Mouse (Mus musculus) kidney, embryonic 14.5 days (tissue): ENCODE results near the gene Hjurp. TPM values are rescaled to one million over a fixed set of nuclear protein-coding genes. Genes with fewer than 3 reads are reported as not detected.

Experiments
- ATAC-seq: fragments of 200-750 bp; cut with Nextera tagmentation; 2 replicates; pipeline ENCODE4 v1.8.0; 2017; ENCODE audit warnings: moderate number of reproducible peaks, mild to moderate bottlenecking, moderate TSS enrichment, moderate library complexity; ENCODE audit not compliant: low FRiP score, low TSS enrichment
- H3K27ac ChIP-seq: fragments of 300-500 bp; sonication (generic); 2 replicates; pipeline ENCODE4 v1.5.1; 2014; ENCODE audit warnings: low read depth, mild to moderate bottlenecking, low read length, moderate library complexity, mixed read lengths
- H3K27me3 ChIP-seq: fragments of 300-500 bp; sonication (generic); 2 replicates; pipeline ENCODE4 v1.6.1; 2014; ENCODE audit warnings: mild to moderate bottlenecking, low read length; ENCODE audit not compliant: control insufficient read depth, insufficient read depth
- H3K36me3 ChIP-seq: fragments of 300-500 bp; sonication (generic); 2 replicates; pipeline ENCODE4 v1.6.1; 2014; ENCODE audit warnings: low read length, mixed read lengths; ENCODE audit not compliant: control insufficient read depth, insufficient read depth
- H3K4me1 ChIP-seq: fragments of 300-500 bp; sonication (generic); 2 replicates; pipeline ENCODE4 v1.6.1; 2014; ENCODE audit warnings: low read length, mixed read lengths; ENCODE audit not compliant: control insufficient read depth, insufficient read depth
- H3K4me2 ChIP-seq: fragments of 300-500 bp; sonication (generic); replicated peaks from 2 replicates; pipeline ENCODE4 v1.6.1; 2014; ENCODE audit warnings: low read depth, mild to moderate bottlenecking, low read length
- H3K4me3 ChIP-seq: fragments of 300-500 bp; sonication (generic); 2 replicates; pipeline ENCODE4 v1.5.1; 2014; ENCODE audit warnings: mild to moderate bottlenecking, low read length
- H3K9ac ChIP-seq: fragments of 300-500 bp; sonication (generic); 2 replicates; pipeline ENCODE4 v1.6.1; 2014; ENCODE audit warnings: low read depth, mild to moderate bottlenecking, low read length, moderate library complexity
- H3K9me3 ChIP-seq: fragments of 300-500 bp; sonication (generic); 2 replicates; pipeline ENCODE4 v1.6.1; 2016; ENCODE audit warnings: low read length; ENCODE audit not compliant: control insufficient read depth
- WGBS: fragments of 180-500 bp; shearing (Covaris S2); extraction: QIAGEN DNeasy Blood & Tissue Kit; methylation state at CpG from one replicate; pipeline ENCODE4 v1.1.7; 2014; 5-methylcytosine and 5-hydroxymethylcytosine counted together
- polyA plus RNA-seq: library from polyadenylated mRNA; unstranded; fragments of >200 nt; fragmentation: Nextera tagmentation; extraction: Ambion mirVana; gene quantifications from 2 replicates; pipeline ENCODE4 v1.2.1, GENCODE M21; 2014

Hjurp gene
- polyA plus RNA-seq, 1 experiment from 2014 or later: 175 TPM

GRCm38 (mm10) chr1:88254793-88255465, 22.5 kb downstream of the Hjurp start:
- Histone ChIP-seq H3K27me3 (no peaks in the 10 kb centered on the region), H3K4me3 (no peak overlapping the region), H3K9me3 (peaks cover 57% of the 10 kb centered on the region), H3K9ac (no peak overlapping the region), H3K27ac (no peak overlapping the region), H3K4me1 (no peaks in the 10 kb centered on the region; the same call in 1 of the 2 replicates), H3K36me3 (no peaks in the 10 kb centered on the region), H3K4me2 (no peak overlapping the region)
- no peak for ATAC-seq
- WGBS: 87% methylated on average over 12 of the region's 12 CpGs

GRCm38 (mm10) chr1:88253540-88253939, 23.9 kb downstream of the Hjurp start:
- ATAC-seq: no peak
- H3K27me3 ChIP-seq: no peaks in the 10 kb centered on the region
- no peak overlapping the region for H3K27ac ChIP-seq
- peaks cover 67% of the 10 kb centered on the region for H3K9me3 ChIP-seq
- no peak overlapping the region for H3K9ac ChIP-seq
- no peak overlapping the region for H3K4me2 ChIP-seq
- H3K36me3 ChIP-seq: no peaks in the 10 kb centered on the region
- WGBS: 76% methylated on average over 6 of the region's 6 CpGs
- H3K4me1 ChIP-seq: no peaks in the 10 kb centered on the region
- H3K4me3 ChIP-seq: no peak overlapping the region

- no peak for ATAC-seq
- H3K9ac ChIP-seq: no peak overlapping the region
- H3K4me3 ChIP-seq: no peak overlapping the region
- H3K27me3 ChIP-seq: no peaks in the 10 kb centered on the region
- WGBS: 68% methylated on average over 8 of the region's 8 CpGs
- no peak overlapping the region for H3K4me2 ChIP-seq
- no peaks in the 10 kb centered on the region for H3K36me3 ChIP-seq
- peaks cover 72% of the 10 kb centered on the region for H3K9me3 ChIP-seq
- no peak overlapping the region for H3K27ac ChIP-seq
- no peaks in the 10 kb centered on the region for H3K4me1 ChIP-seq
Observed at GRCm38 (mm10) chr1:88253106-88253505, 24.3 kb downstream of the Hjurp start.

GRCm38 (mm10) chr1:88250023-88250422, 27.4 kb downstream of the Hjurp start:
- no peak overlapping the region for H3K9ac ChIP-seq
- peaks cover 81% of the 10 kb centered on the region for H3K9me3 ChIP-seq
- H3K27me3 ChIP-seq: no peaks in the 10 kb centered on the region
- no peak overlapping the region for H3K4me2 ChIP-seq
- ATAC-seq: no peak
- no peaks in the 10 kb centered on the region for H3K36me3 ChIP-seq
- H3K27ac ChIP-seq: no peak overlapping the region
- 82% methylated on average over 5 of the region's 5 CpGs for WGBS
- H3K4me3 ChIP-seq: no peak overlapping the region
- no peaks in the 10 kb centered on the region for H3K4me1 ChIP-seq

- Histone ChIP-seq H3K4me2 (no peak overlapping the region), H3K4me1 (no peaks in the 10 kb centered on the region), H3K9me3 (peaks cover 81% of the 10 kb centered on the region), H3K9ac (no peak overlapping the region), H3K27ac (no peak overlapping the region), H3K36me3 (no peaks in the 10 kb centered on the region), H3K4me3 (no peak overlapping the region), H3K27me3 (no peaks in the 10 kb centered on the region)
- 80% methylated on average over 7 of the region's 7 CpGs for WGBS
- ATAC-seq: no peak
Observed at GRCm38 (mm10) chr1:88249596-88249995, 27.8 kb downstream of the Hjurp start.

GRCm38 (mm10) chr1:88248658-88249057, 28.8 kb downstream of the Hjurp start:
- Histone ChIP-seq H3K27me3 (no peaks in the 10 kb centered on the region), H3K4me3 (no peak overlapping the region), H3K9ac (no peak overlapping the region), H3K27ac (no peak overlapping the region), H3K36me3 (no peaks in the 10 kb centered on the region), H3K4me2 (no peak overlapping the region), H3K9me3 (peaks cover 83% of the 10 kb centered on the region), H3K4me1 (no peaks in the 10 kb centered on the region)
- 72% methylated on average over 4 of the region's 4 CpGs for WGBS
- ATAC-seq: no peak

GRCm38 (mm10) chr1:88247660-88248059, 29.8 kb downstream of the Hjurp start:
- H3K27ac ChIP-seq: no peak overlapping the region
- H3K4me1 ChIP-seq: no peaks in the 10 kb centered on the region
- WGBS: 46% methylated on average over 2 of the region's 2 CpGs
- H3K36me3 ChIP-seq: no peaks in the 10 kb centered on the region
- no peak overlapping the region for H3K9ac ChIP-seq
- H3K9me3 ChIP-seq: peaks cover 84% of the 10 kb centered on the region
- no peak for ATAC-seq
- no peaks in the 10 kb centered on the region for H3K27me3 ChIP-seq
- no peak overlapping the region for H3K4me2 ChIP-seq
- H3K4me3 ChIP-seq: no peak overlapping the region

GRCm38 (mm10) chr1:88246386-88246785, 31.0 kb downstream of the Hjurp start:
- H3K4me3 ChIP-seq: no peak overlapping the region
- H3K9ac ChIP-seq: no peak overlapping the region
- H3K9me3 ChIP-seq: peaks cover 83% of the 10 kb centered on the region
- H3K4me2 ChIP-seq: no peak overlapping the region
- H3K27ac ChIP-seq: no peak overlapping the region
- H3K4me1 ChIP-seq: no peaks in the 10 kb centered on the region
- H3K36me3 ChIP-seq: no peaks in the 10 kb centered on the region
- ATAC-seq: no peak
- H3K27me3 ChIP-seq: no peaks in the 10 kb centered on the region
- WGBS: 52% methylated on average over 6 of the region's 6 CpGs

GRCm38 (mm10) chr1:88245881-88246280, 31.6 kb downstream of the Hjurp start:
- H3K9me3 ChIP-seq: peaks cover 87% of the 10 kb centered on the region
- 77% methylated on average over 6 of the region's 6 CpGs for WGBS

More at GRCm38 (mm10) chr1:88245881-88246280, 31.6 kb downstream of the Hjurp start:
- no peak for ATAC-seq
- Histone ChIP-seq H3K4me3 (no peak overlapping the region), H3K4me1 (no peaks in the 10 kb centered on the region), H3K4me2 (no peak overlapping the region), H3K9ac (no peak overlapping the region), H3K36me3 (no peaks in the 10 kb centered on the region), H3K27ac (no peak overlapping the region), H3K27me3 (no peaks in the 10 kb centered on the region)
